Mouse (Mus musculus) urinary bladder, postnatal 25 days (tissue): ENCODE results near the gene Nrp2.
A peak's percentile ranks its signal among the peaks of the same experiment; 100 is the strongest.

Experiments
- DNase-seq: peaks from one replicate; pipeline ENCODE4 v3.0.0; 2022; ENCODE audit warnings: low spot score

Gene Nrp2

GRCm38 (mm10) chr1:62703158-62704116, at the start of gene Nrp2:
Nrp2 (plus strand) TSS chr1:62703285.
- peak; percentile 72 for DNase-seq

GRCm38 (mm10) chr1:62654436-62654835, 48.6 kb upstream of the Nrp2 start:
- no peak for DNase-seq

- DNase-seq: no peak
Measured at GRCm38 (mm10) chr1:62664960-62665645, 38.0 kb upstream of the Nrp2 start.

- DNase-seq: no peak
Measured at GRCm38 (mm10) chr1:62665771-62666730, 37.0 kb upstream of the Nrp2 start.

- DNase-seq: no peak
Measured at GRCm38 (mm10) chr1:62666780-62667179, 36.3 kb upstream of the Nrp2 start.

- DNase-seq: no peak
Measured at GRCm38 (mm10) chr1:62678611-62679344, 24.3 kb upstream of the Nrp2 start.

- DNase-seq: no peak
Measured at GRCm38 (mm10) chr1:62679466-62679865, 23.6 kb upstream of the Nrp2 start.

- no peak for DNase-seq
Measured at GRCm38 (mm10) chr1:62682456-62683385, 20.4 kb upstream of the Nrp2 start.

GRCm38 (mm10) chr1:62683498-62683897, 19.6 kb upstream of the Nrp2 start:
- no peak for DNase-seq

- DNase-seq: no peak
Measured at GRCm38 (mm10) chr1:62687511-62687910, 15.6 kb upstream of the Nrp2 start.

GRCm38 (mm10) chr1:62691175-62691574, 11.9 kb upstream of the Nrp2 start:
- DNase-seq: no peak

GRCm38 (mm10) chr1:62696312-62696982, 6.6 kb upstream of the Nrp2 start:
- DNase-seq: no peak

- no peak for DNase-seq
Measured at GRCm38 (mm10) chr1:62696983-62697341, 6.1 kb upstream of the Nrp2 start.

- DNase-seq: no peak
Measured at GRCm38 (mm10) chr1:62697353-62697752, 5.7 kb upstream of the Nrp2 start.

- no peak for DNase-seq
Measured at GRCm38 (mm10) chr1:62699801-62700200, 3.3 kb upstream of the Nrp2 start.

GRCm38 (mm10) chr1:62701065-62701921, 1.8 kb upstream of the Nrp2 start:
- peak; percentile 64 for DNase-seq

GRCm38 (mm10) chr1:62702743-62703142, 342 bp upstream of the Nrp2 start:
- no peak for DNase-seq

GRCm38 (mm10) chr1:62704117-62704888, 1.2 kb downstream of the Nrp2 start:
- DNase-seq: no peak
